Mouse (Mus musculus): ENCODE results near the gene Glra3.

Gene Glra3

GRCm38 (mm10) chr8:55939870-55940525, at the start of gene Glra3:
Glra3 (plus strand) TSS chr8:55940460.
- DNase-seq (ENCODE audit: low spot score) = peak; percentile 61

- no peak for DNase-seq (ENCODE audit: low spot score)
Observed at GRCm38 (mm10) chr8:55906848-55907247, 33.4 kb upstream of the Glra3 start, which contains the start of gene Adam29. Adam29 (minus strand) TSS chr8:55906948.

GRCm38 (mm10) chr8:55940526-55940880, 243 bp downstream of the Glra3 start:
- DNase-seq (ENCODE audit: low spot score) = peak; percentile 82

- DNase-seq (ENCODE audit: low spot score) = no peak
Observed at GRCm38 (mm10) chr8:55964759-55965320, 24.6 kb downstream of the Glra3 start.

GRCm38 (mm10) chr8:55997859-55998258, 57.6 kb downstream of the Glra3 start:
- no peak for DNase-seq (ENCODE audit: low spot score)

GRCm38 (mm10) chr8:56054324-56054723, 114.1 kb downstream of the Glra3 start:
- no peak for DNase-seq (ENCODE audit: low spot score)

- DNase-seq (ENCODE audit: low spot score) = peak; percentile 77
Observed at GRCm38 (mm10) chr8:56063081-56063480, 122.8 kb downstream of the Glra3 start.

GRCm38 (mm10) chr8:56070486-56071254, 130.4 kb downstream of the Glra3 start:
- DNase-seq (ENCODE audit: low spot score) = no peak

- DNase-seq (ENCODE audit: low spot score) = no peak
Observed at GRCm38 (mm10) chr8:56083654-56084053, 143.4 kb downstream of the Glra3 start.

- DNase-seq (ENCODE audit: low spot score) = no peak
Observed at GRCm38 (mm10) chr8:56094385-56094784, 154.1 kb downstream of the Glra3 start.

- DNase-seq (ENCODE audit: low spot score) = no peak
Observed at GRCm38 (mm10) chr8:56110296-56110695, 170.0 kb downstream of the Glra3 start.

GRCm38 (mm10) chr8:56129357-56129756, 189.1 kb downstream of the Glra3 start:
- no peak for DNase-seq (ENCODE audit: low spot score)

- DNase-seq (ENCODE audit: low spot score) = no peak
Observed at GRCm38 (mm10) chr8:56150697-56151096, 210.4 kb downstream of the Glra3 start.

GRCm38 (mm10) chr8:56151574-56151973, 211.3 kb downstream of the Glra3 start:
- DNase-seq (ENCODE audit: low spot score) = no peak

GRCm38 (mm10) chr8:56158966-56159365, 218.7 kb downstream of the Glra3 start:
- DNase-seq (ENCODE audit: low spot score) = no peak
